ENCODE assay signal across 15 mouse cellular contexts in genomic region chr10:117730140-117730539, GRCm38 (mm10).
"Had no signal": no experiment of that assay in that cellular context is flagged by ENCODE, and none has a peak within 500 bp of the region (broad histone marks: within the 10 kb centered on the region; RNA-seq: fewer than 3 reads in every experiment).

No protein-coding gene starts in this region.

- DNase-seq: midbrain, embryonic 14.5 days; right cerebral cortex, postnatal 14 days; thymus, adult 2 months; thymus, postnatal 25 days; thymus, postnatal 4 days had no signal

- H3K27me3 ChIP-seq: liver, embryonic 12.5 days; midbrain, embryonic 12.5 days; neural tube, embryonic 13.5 days; neural tube, embryonic 15.5 days; stomach, embryonic 15.5 days had no signal

- H3K36me3 ChIP-seq: liver, embryonic 12.5 days; stomach, embryonic 15.5 days had no signal

- H3K9ac ChIP-seq: liver, embryonic 12.5 days; liver, embryonic 14.5 days; midbrain, embryonic 12.5 days; neural tube, embryonic 13.5 days; neural tube, embryonic 15.5 days; stomach, embryonic 15.5 days had no signal

- H3K4me1 ChIP-seq: midbrain, embryonic 10.5 days; midbrain, embryonic 12.5 days; neural tube, embryonic 13.5 days; neural tube, embryonic 15.5 days; stomach, embryonic 15.5 days had no signal

- H3K9me3 ChIP-seq: liver, embryonic 12.5 days; midbrain, embryonic 10.5 days; midbrain, embryonic 12.5 days; neural tube, embryonic 13.5 days; neural tube, embryonic 15.5 days; stomach, embryonic 15.5 days had no signal

- H3K4me3 ChIP-seq: liver, embryonic 12.5 days; midbrain, embryonic 10.5 days; midbrain, embryonic 12.5 days; myocyte; neural tube, embryonic 13.5 days; neural tube, embryonic 15.5 days; stomach, embryonic 15.5 days had no signal

- H3K27ac ChIP-seq: liver, embryonic 12.5 days; liver, embryonic 14.5 days; midbrain, embryonic 10.5 days; midbrain, embryonic 12.5 days; neural tube, embryonic 13.5 days; neural tube, embryonic 15.5 days; stomach, embryonic 15.5 days; stomach, postnatal 0 days had no signal

- H3K4me2 ChIP-seq: liver, embryonic 12.5 days; midbrain, embryonic 12.5 days; neural tube, embryonic 13.5 days; neural tube, embryonic 15.5 days; stomach, embryonic 15.5 days had no signal

- ATAC-seq: liver, embryonic 12.5 days; midbrain, embryonic 16.5 days had no signal
